Mouse (Mus musculus) liver, embryonic 16.5 days (tissue): ENCODE measurements around the gene S100pbp. TPM values are rescaled to one million over a fixed set of nuclear protein-coding genes. Genes with fewer than 3 reads are reported as not detected.
"Not testable (repeated sequence)": the region's sequence is repeated elsewhere in the genome, so short reads cannot be mapped to it uniquely, and the experiment has no call there.

ENCODE experiments used
- ATAC-seq: fragments of 200-750 bp; cut with Nextera tagmentation; 2 replicates; pipeline ENCODE4 v1.8.0; 2017; ENCODE audit warnings: low read depth, mild to moderate bottlenecking, moderate number of reproducible peaks, moderate library complexity
- H3K27ac ChIP-seq: fragments of 300-500 bp; sonication (generic); 2 replicates; pipeline ENCODE4 v1.5.1; 2014; ENCODE audit warnings: mild to moderate bottlenecking, low read length
- H3K27me3 ChIP-seq: fragments of 300-500 bp; sonication (generic); 2 replicates; pipeline ENCODE4 v1.6.1; 2014; ENCODE audit warnings: low read depth, low read length, mixed read lengths; ENCODE audit not compliant: control insufficient read depth, insufficient read depth
- H3K36me3 ChIP-seq: fragments of 300-500 bp; sonication (generic); 2 replicates; pipeline ENCODE4 v1.6.1; 2014; ENCODE audit warnings: mild to moderate bottlenecking; ENCODE audit not compliant: control insufficient read depth, insufficient read depth
- H3K4me1 ChIP-seq: fragments of 300-500 bp; sonication (generic); 2 replicates; pipeline ENCODE4 v1.6.1; 2014; ENCODE audit warnings: low read depth, low read length, mixed read lengths; ENCODE audit not compliant: control insufficient read depth
- H3K4me2 ChIP-seq: fragments of 300-500 bp; sonication (generic); 2 replicates; pipeline ENCODE4 v1.6.1; 2014; ENCODE audit warnings: low read depth, low read length, mixed read lengths
- H3K4me3 ChIP-seq: fragments of 300-500 bp; sonication (generic); 2 replicates; pipeline ENCODE4 v1.5.1; 2014; ENCODE audit warnings: low read depth, mild to moderate bottlenecking, low read length
- H3K9ac ChIP-seq: fragments of 300-500 bp; sonication (generic); 2 replicates; pipeline ENCODE4 v1.6.1; 2014; ENCODE audit warnings: low read depth, low read length
- H3K9me3 ChIP-seq: fragments of 300-500 bp; sonication (generic); replicated peaks from 2 replicates; pipeline ENCODE4 v1.6.1; 2016; ENCODE audit warnings: low read length; ENCODE audit not compliant: control insufficient read depth
- WGBS: fragments of 180-500 bp; shearing (Covaris S2); extraction: QIAGEN DNeasy Blood & Tissue Kit; methylation state at CpG from one replicate; pipeline ENCODE4 v1.1.7; 2014; ENCODE audit not compliant: insufficient replicate concordance; 5-methylcytosine and 5-hydroxymethylcytosine counted together
- polyA plus RNA-seq: library from polyadenylated mRNA; unstranded; fragments of >200 nt; fragmentation: Nextera tagmentation; extraction: Ambion mirVana; gene quantifications from 2 replicates; pipeline ENCODE4 v1.2.1, GENCODE M21; 2015

Gene S100pbp
- polyA plus RNA-seq, 1 experiment from 2014 or later: 6.1 TPM

- Histone ChIP-seq H3K4me3 (no peak overlapping the region), H3K4me1 (peaks cover 4% of the 10 kb centered on the region; the same call in 1 of the 2 replicates), H3K9ac (no peak overlapping the region), H3K27me3 (peaks cover 49% of the 10 kb centered on the region), H3K27ac (no peak overlapping the region), H3K4me2 (no peak overlapping the region), H3K9me3 (no peaks in the 10 kb centered on the region), H3K36me3 (peaks cover 21% of the 10 kb centered on the region)
- WGBS: 69% methylated on average over 31 of the region's 31 CpGs
- no peak for ATAC-seq
These were observed 32.7 kb upstream of the S100pbp start for GRCm38 (mm10) chr4:129222019-129222925.

- H3K4me1 ChIP-seq: no peaks in the 10 kb centered on the region; the same call in 1 of the 2 replicates
- H3K4me2 ChIP-seq: no peak overlapping the region
- H3K9ac ChIP-seq: no peak overlapping the region
- peaks cover 40% of the 10 kb centered on the region for H3K27me3 ChIP-seq
- H3K27ac ChIP-seq: no peak overlapping the region
- H3K4me3 ChIP-seq: no peak overlapping the region
- ATAC-seq: no peak
- no peaks in the 10 kb centered on the region for H3K9me3 ChIP-seq
- 65% methylated on average over 23 of the region's 23 CpGs for WGBS
- H3K36me3 ChIP-seq: peaks cover 30% of the 10 kb centered on the region
These were observed 31.8 kb upstream of the S100pbp start for GRCm38 (mm10) chr4:129221097-129222010.

GRCm38 (mm10) chr4:129220376-129221089 lies 31.0 kb upstream of the S100pbp start:
- Histone ChIP-seq H3K4me2 (no peak overlapping the region), H3K9ac (no peak overlapping the region), H3K4me1 (no peaks in the 10 kb centered on the region; the same call in 1 of the 2 replicates), H3K27ac (no peak overlapping the region), H3K27me3 (peaks cover 34% of the 10 kb centered on the region), H3K9me3 (no peaks in the 10 kb centered on the region), H3K36me3 (peaks cover 35% of the 10 kb centered on the region), H3K4me3 (no peak overlapping the region)
- ATAC-seq: no peak
- WGBS: 72% methylated on average over 7 of the region's 7 CpGs

- Histone ChIP-seq H3K27me3 (peaks cover 22% of the 10 kb centered on the region), H3K9ac (no peak overlapping the region), H3K4me1 (no peaks in the 10 kb centered on the region; the same call in 1 of the 2 replicates), H3K27ac (no peak overlapping the region), H3K36me3 (peaks cover 47% of the 10 kb centered on the region), H3K4me2 (no peak overlapping the region), H3K9me3 (no peaks in the 10 kb centered on the region), H3K4me3 (no peak overlapping the region)
- 88% methylated on average over 10 of the region's 10 CpGs for WGBS
- ATAC-seq: no peak
These were observed 29.7 kb upstream of the S100pbp start for GRCm38 (mm10) chr4:129219198-129219597.

GRCm38 (mm10) chr4:129218569-129219175 lies 29.1 kb upstream of the S100pbp start:
- H3K27me3 ChIP-seq: peaks cover 17% of the 10 kb centered on the region
- WGBS: 81% methylated on average over 7 of the region's 7 CpGs
- no peaks in the 10 kb centered on the region for H3K9me3 ChIP-seq
- H3K4me1 ChIP-seq: no peaks in the 10 kb centered on the region; the same call in 1 of the 2 replicates
- no peak overlapping the region for H3K4me2 ChIP-seq
- no peak overlapping the region for H3K9ac ChIP-seq
- no peak for ATAC-seq
- peaks cover 52% of the 10 kb centered on the region for H3K36me3 ChIP-seq
- no peak overlapping the region for H3K4me3 ChIP-seq
- H3K27ac ChIP-seq: no peak overlapping the region

- H3K4me1 ChIP-seq, ATAC-seq, H3K4me2 ChIP-seq, H3K9ac ChIP-seq, H3K27ac ChIP-seq, H3K9me3 ChIP-seq, H3K4me3 ChIP-seq, H3K27me3 ChIP-seq: not testable (repeated sequence)
- H3K36me3 ChIP-seq: peaks cover 83% of the 10 kb centered on the region
- WGBS: 65% methylated on average over 3 of the region's 3 CpGs
These were observed 23.0 kb upstream of the S100pbp start for GRCm38 (mm10) chr4:129212486-129212885.

GRCm38 (mm10) chr4:129211461-129211860 lies 21.9 kb upstream of the S100pbp start:
- WGBS: 85% methylated on average over 4 of the region's 4 CpGs
- Histone ChIP-seq H3K27ac (no peak overlapping the region), H3K4me1 (no peaks in the 10 kb centered on the region), H3K27me3 (no peaks in the 10 kb centered on the region), H3K9me3 (no peaks in the 10 kb centered on the region), H3K4me3 (no peak overlapping the region), H3K9ac (no peak overlapping the region), H3K4me2 (no peak overlapping the region), H3K36me3 (peaks cover 83% of the 10 kb centered on the region)
- ATAC-seq: no peak

GRCm38 (mm10) chr4:129209504-129209903 lies 20.0 kb upstream of the S100pbp start:
- Histone ChIP-seq H3K4me1 (no peaks in the 10 kb centered on the region; the same call in 1 of the 2 replicates), H3K27ac (no peak overlapping the region), H3K9ac (no peak overlapping the region), H3K27me3 (no peaks in the 10 kb centered on the region), H3K4me3 (no peak overlapping the region), H3K9me3 (no peaks in the 10 kb centered on the region), H3K36me3 (peaks cover 84% of the 10 kb centered on the region), H3K4me2 (no peak overlapping the region)
- ATAC-seq: no peak
- WGBS: 61% methylated on average over 7 of the region's 7 CpGs
